Mouse (Mus musculus) embryonic facial prominence, embryonic 11.5 days (tissue): ENCODE data around the gene Gzmf. TPM values are rescaled to one million over a fixed set of nuclear protein-coding genes. Genes with fewer than 3 reads are reported as not detected.

Source experiments
- polyA plus RNA-seq: library from polyadenylated mRNA; unstranded; fragments of >200 nt; fragmentation: Nextera tagmentation; extraction: Ambion mirVana; gene quantifications from 2 replicates; pipeline ENCODE4 v1.2.1, GENCODE M21; 2014

Gzmf gene
- polyA plus RNA-seq, 1 experiment from 2014 or later, result not detected

Other genes with a start within 250 kb of the Gzmf start
- not detected in 2 replicates for gene Mcpt1, start 193.4 kb downstream of the Gzmf start, polyA plus RNA-seq
- not detected in 2 replicates for gene Mcpt9, start 180.9 kb downstream of the Gzmf start, polyA plus RNA-seq
- not detected in 2 replicates for gene Mcpt2, start 169.4 kb downstream of the Gzmf start, polyA plus RNA-seq
- not detected in 2 replicates for gene Mcpt4, start 149.1 kb downstream of the Gzmf start, polyA plus RNA-seq
- not detected in 2 replicates for gene Mcpt8, start 126.1 kb downstream of the Gzmf start, polyA plus RNA-seq
- gene Ctsg, start 108.8 kb downstream of the Gzmf start, polyA plus RNA-seq, result not detected in 2 replicates
- not detected in 2 replicates for gene Gzme, start 90.8 kb downstream of the Gzmf start, polyA plus RNA-seq
- gene Gzmd, start 78.8 kb downstream of the Gzmf start, polyA plus RNA-seq, result not detected in 2 replicates
- not detected in 2 replicates for gene Gzmg, start 51.8 kb downstream of the Gzmf start, polyA plus RNA-seq
- not detected in 2 replicates for gene Gzmn, start 36.8 kb downstream of the Gzmf start, polyA plus RNA-seq
- gene Gzmc, start 23.2 kb upstream of the Gzmf start, polyA plus RNA-seq, result not detected in 2 replicates
- gene Gzmb, start 50.8 kb upstream of the Gzmf start, polyA plus RNA-seq, result not detected in 2 replicates
- 0.13 TPM in 1 of 2 replicates, not detected in the other for gene Atp12a, start 153.7 kb upstream of the Gzmf start, polyA plus RNA-seq
- 1.3 and 2.6 TPM in 2 replicates for gene Rnf17, start 191.2 kb upstream of the Gzmf start, polyA plus RNA-seq